Mouse (Mus musculus): ENCODE data around the gene Gbx2. TPM values are rescaled to one million over a fixed set of nuclear protein-coding genes. Genes with fewer than 3 reads are reported as not detected.

The Gbx2 gene
- total RNA-seq, 2 experiments from 2014 or later: not detected

Other genes with a start within 250 kb of the Gbx2 start
- 1 to 10 TPM; 6.3 to 8.0 TPM for gene Asb18, start 83.5 kb upstream of the Gbx2 start, total RNA-seq (2021)
- not detected for gene Iqca, start 222.2 kb upstream of the Gbx2 start, total RNA-seq (2021)